Mouse (Mus musculus) hindbrain, embryonic 11.5 days (tissue): ENCODE data around the gene Ormdl3. TPM values are rescaled to one million over a fixed set of nuclear protein-coding genes. Genes with fewer than 3 reads are reported as not detected.
A peak's percentile ranks its signal among the peaks of the same experiment; 100 is the strongest.

ENCODE experiments used
- ATAC-seq: fragments of 200-750 bp; cut with Nextera tagmentation; 2 replicates; pipeline ENCODE4 v1.8.0; 2017; ENCODE audit warnings: mild to moderate bottlenecking, moderate TSS enrichment, moderate library complexity; ENCODE audit not compliant: low FRiP score
- DNase-seq: peaks from one replicate; pipeline ENCODE4 v3.0.0-alpha.2; 2015; ENCODE audit warnings: low spot score
- H3K27ac ChIP-seq: fragments of 300-500 bp; sonication (generic); 2 replicates; pipeline ENCODE4 v1.5.1; 2014; ENCODE audit warnings: mild to moderate bottlenecking, low read depth, low read length
- H3K27me3 ChIP-seq: fragments of 300-500 bp; sonication (generic); 2 replicates; pipeline ENCODE4 v1.6.1; 2014; ENCODE audit warnings: mild to moderate bottlenecking, low read length, moderate library complexity, mixed read lengths; ENCODE audit not compliant: control insufficient read depth, insufficient read depth
- H3K36me3 ChIP-seq: fragments of 300-500 bp; sonication (generic); 2 replicates; pipeline ENCODE4 v1.6.1; 2014; ENCODE audit warnings: mild to moderate bottlenecking, low read length, moderate library complexity, mixed read lengths; ENCODE audit not compliant: control insufficient read depth, insufficient read depth
- H3K4me1 ChIP-seq: fragments of 300-500 bp; sonication (generic); replicated peaks from 2 replicates; pipeline ENCODE4 v1.6.1; 2014; ENCODE audit warnings: low read length, mixed read lengths; ENCODE audit not compliant: control insufficient read depth, insufficient read depth
- H3K4me2 ChIP-seq: fragments of 300-500 bp; sonication (generic); replicated peaks from 2 replicates; pipeline ENCODE4 v1.6.1; 2014; ENCODE audit warnings: mild to moderate bottlenecking, low read depth, low read length
- H3K4me3 ChIP-seq: fragments of 300-500 bp; sonication (generic); 2 replicates; pipeline ENCODE4 v1.5.1; 2014; ENCODE audit warnings: low read depth, low read length
- H3K9ac ChIP-seq: fragments of 300-500 bp; sonication (generic); 2 replicates; pipeline ENCODE4 v1.6.1; 2014; ENCODE audit warnings: low read depth, low read length
- H3K9me3 ChIP-seq: fragments of 300-500 bp; sonication (generic); 2 replicates; pipeline ENCODE4 v1.6.1; 2016; ENCODE audit warnings: low read length; ENCODE audit not compliant: control insufficient read depth
- WGBS: fragments of 180-500 bp; shearing (Covaris S2); extraction: QIAGEN DNeasy Blood & Tissue Kit; methylation state at CpG from one replicate; pipeline ENCODE4 v1.1.7; 2014; 5-methylcytosine and 5-hydroxymethylcytosine counted together
- polyA plus RNA-seq: library from polyadenylated mRNA; unstranded; fragments of >200 nt; fragmentation: Nextera tagmentation; extraction: Ambion mirVana; gene quantifications from 2 replicates; pipeline ENCODE4 v1.2.1, GENCODE M21; 2014

Gene Ormdl3
- polyA plus RNA-seq, 1 experiment from 2014 or later: 10.9 TPM

- no peak for DNase-seq
- H3K4me2 ChIP-seq: no peak overlapping the region
- ATAC-seq: no peak
- no peaks in the 10 kb centered on the region for H3K36me3 ChIP-seq
- no peak overlapping the region for H3K9ac ChIP-seq
- no peak overlapping the region for H3K4me3 ChIP-seq
- H3K4me1 ChIP-seq: no peaks in the 10 kb centered on the region
- 75% methylated on average over 10 of the region's 10 CpGs for WGBS
- H3K27ac ChIP-seq: no peak overlapping the region
- H3K9me3 ChIP-seq: no peaks in the 10 kb centered on the region
- H3K27me3 ChIP-seq: 0 out of 2 replicates have a peak, but pooled peaks cover 5% of the 10 kb centered on the region
Measured at GRCm38 (mm10) chr11:98595473-98595872, 8.3 kb upstream of the Ormdl3 start.

GRCm38 (mm10) chr11:98595021-98595420 is 7.9 kb upstream of the Ormdl3 start:
- Histone ChIP-seq H3K4me1 (no peaks in the 10 kb centered on the region), H3K4me2 (no peak overlapping the region), H3K36me3 (no peaks in the 10 kb centered on the region), H3K9me3 (no peaks in the 10 kb centered on the region), H3K4me3 (no peak overlapping the region), H3K27me3 (0 out of 2 replicates have a peak, but pooled peaks cover 5% of the 10 kb centered on the region), H3K27ac (no peak overlapping the region), H3K9ac (no peak overlapping the region)
- 84% methylated on average over 6 of the region's 6 CpGs for WGBS
- DNase-seq (no peak), ATAC-seq (no peak)

GRCm38 (mm10) chr11:98590548-98591445 is 3.6 kb upstream of the Ormdl3 start:
- Histone ChIP-seq H3K9me3 (no peaks in the 10 kb centered on the region), H3K27me3 (no peaks in the 10 kb centered on the region), H3K36me3 (no peaks in the 10 kb centered on the region), H3K9ac (no peak overlapping the region), H3K4me2 (no peak overlapping the region), H3K27ac (no peak overlapping the region), H3K4me3 (no peak overlapping the region), H3K4me1 (peaks cover 7% of the 10 kb centered on the region)
- 76% methylated on average over 19 of the region's 19 CpGs for WGBS
- ATAC-seq (no peak), DNase-seq (peak; percentile 14)

- Histone ChIP-seq H3K27ac (no peak overlapping the region), H3K27me3 (no peaks in the 10 kb centered on the region), H3K4me2 (no peak overlapping the region), H3K9ac (no peak overlapping the region), H3K4me3 (no peak overlapping the region), H3K36me3 (no peaks in the 10 kb centered on the region), H3K9me3 (no peaks in the 10 kb centered on the region), H3K4me1 (peaks cover 12% of the 10 kb centered on the region)
- no peak for DNase-seq
- WGBS: 88% methylated on average over 8 of the region's 8 CpGs
- ATAC-seq: no peak
Measured at GRCm38 (mm10) chr11:98589306-98589705, 2.1 kb upstream of the Ormdl3 start.

GRCm38 (mm10) chr11:98588833-98589281 is 1.7 kb upstream of the Ormdl3 start:
- Histone ChIP-seq H3K4me1 (peaks cover 12% of the 10 kb centered on the region), H3K27ac (no peak overlapping the region), H3K9ac (no peak overlapping the region), H3K4me2 (no peak overlapping the region), H3K9me3 (no peaks in the 10 kb centered on the region), H3K4me3 (no peak overlapping the region), H3K27me3 (no peaks in the 10 kb centered on the region), H3K36me3 (no peaks in the 10 kb centered on the region)
- WGBS: 67% methylated on average over 6 of the region's 6 CpGs
- DNase-seq (no peak), ATAC-seq (no peak)

- 0 out of 2 replicates have a peak, but pooled peaks have one; percentile 21 for ATAC-seq
- H3K27me3 ChIP-seq: no peaks in the 10 kb centered on the region
- peak overlapping the region; percentile 12; the same call in 1 of the 2 replicates for H3K9ac ChIP-seq
- H3K4me1 ChIP-seq: peaks cover 12% of the 10 kb centered on the region
- H3K4me2 ChIP-seq: peak overlapping the region; percentile 50
- H3K27ac ChIP-seq: peak overlapping the region; percentile 37; the same call in 1 of the 2 replicates
- peak; percentile 56 for DNase-seq
- H3K36me3 ChIP-seq: no peaks in the 10 kb centered on the region
- H3K4me3 ChIP-seq: peak overlapping the region; percentile 68
- no peaks in the 10 kb centered on the region for H3K9me3 ChIP-seq
- WGBS: 7% methylated on average over 20 of the region's 20 CpGs
Measured at GRCm38 (mm10) chr11:98587684-98588546, 747 bp upstream of the Ormdl3 start.

- 0 out of 2 replicates have a peak, but pooled peaks cover 5% of the 10 kb centered on the region for H3K36me3 ChIP-seq
- peak; percentile 61 for ATAC-seq
- 0 out of 2 replicates have a peak overlapping the region, but pooled peaks have one; percentile 31 for H3K27ac ChIP-seq
- H3K9me3 ChIP-seq: no peaks in the 10 kb centered on the region
- no peaks in the 10 kb centered on the region for H3K27me3 ChIP-seq
- H3K4me2 ChIP-seq: peak overlapping the region; percentile 72
- H3K4me3 ChIP-seq: peak overlapping the region; percentile 68
- DNase-seq: no peak
- WGBS: 2% methylated on average over 22 of the region's 22 CpGs
- peak overlapping the region; percentile 75 for H3K9ac ChIP-seq
- peaks cover 12% of the 10 kb centered on the region for H3K4me1 ChIP-seq
Measured at GRCm38 (mm10) chr11:98586087-98586891, 879 bp downstream of the Ormdl3 start.

GRCm38 (mm10) chr11:98584629-98585177 is 2.5 kb downstream of the Ormdl3 start:
- peaks cover 12% of the 10 kb centered on the region for H3K4me1 ChIP-seq
- H3K4me3 ChIP-seq: no peak overlapping the region
- no peaks in the 10 kb centered on the region for H3K9me3 ChIP-seq
- ATAC-seq (no peak), DNase-seq (no peak)
- H3K36me3 ChIP-seq: peaks cover 7% of the 10 kb centered on the region; the same call in 1 of the 2 replicates
- WGBS: 90% methylated on average over 6 of the region's 6 CpGs
- H3K27ac ChIP-seq: no peak overlapping the region
- H3K9ac ChIP-seq: no peak overlapping the region
- no peak overlapping the region for H3K4me2 ChIP-seq
- H3K27me3 ChIP-seq: no peaks in the 10 kb centered on the region
